Mouse (Mus musculus): ENCODE data around the gene Tcf15. TPM values are rescaled to one million over a fixed set of nuclear protein-coding genes. Genes with fewer than 3 reads are reported as not detected.

Tcf15 gene
- polyA plus RNA-seq, 1 experiment from 2014 or later: 0.96 TPM

DNA sequence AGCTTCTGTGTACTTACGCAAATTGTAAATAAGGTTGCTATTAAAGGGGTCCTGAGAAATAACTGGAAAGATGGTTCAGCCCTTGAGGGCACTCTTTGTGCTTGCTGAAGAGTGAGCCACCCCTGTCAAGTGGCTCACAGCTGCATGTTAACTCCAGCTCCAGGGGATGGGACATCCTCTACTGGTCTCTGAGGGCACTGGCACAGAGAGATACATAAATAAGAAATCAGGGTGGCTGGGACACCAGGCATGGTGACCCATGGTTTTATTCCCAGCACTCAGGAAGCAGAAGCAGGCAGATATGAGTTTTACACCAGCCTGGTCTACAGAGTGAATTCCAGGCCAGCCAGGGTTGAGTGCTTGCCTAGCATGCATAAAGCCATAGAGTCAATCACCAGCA, 26.0 kb downstream of the Tcf15 start:
- Histone ChIP-seq H3K4me1 (ENCODE audit: control insufficient read depth, insufficient read depth, low read length) (peaks cover 3% of the 10 kb centered on the region; the same call in 1 of the 2 replicates), H3K4me3 (replicated peaks; ENCODE audit: low read depth, low read length) (no peak overlapping the region), H3K9me3 (ENCODE audit: control insufficient read depth, low read length) (no peaks in the 10 kb centered on the region), H3K27ac (replicated peaks; ENCODE audit: low read depth, low read length) (no peak overlapping the region), H3K27me3 (ENCODE audit: control insufficient read depth, insufficient read depth, low read length) (no peaks in the 10 kb centered on the region), H3K36me3 (ENCODE audit: control insufficient read depth, insufficient read depth, low read length) (no peaks in the 10 kb centered on the region), H3K4me2 (ENCODE audit: low read length) (no peak overlapping the region), H3K9ac (replicated peaks; ENCODE audit: low read length) (no peak overlapping the region)
- no peak for ATAC-seq (ENCODE audit: low FRiP score, low TSS enrichment)
- no peak for DNase-seq
- 93% methylated on average over 1 of the region's 1 CpGs for WGBS

DNA sequence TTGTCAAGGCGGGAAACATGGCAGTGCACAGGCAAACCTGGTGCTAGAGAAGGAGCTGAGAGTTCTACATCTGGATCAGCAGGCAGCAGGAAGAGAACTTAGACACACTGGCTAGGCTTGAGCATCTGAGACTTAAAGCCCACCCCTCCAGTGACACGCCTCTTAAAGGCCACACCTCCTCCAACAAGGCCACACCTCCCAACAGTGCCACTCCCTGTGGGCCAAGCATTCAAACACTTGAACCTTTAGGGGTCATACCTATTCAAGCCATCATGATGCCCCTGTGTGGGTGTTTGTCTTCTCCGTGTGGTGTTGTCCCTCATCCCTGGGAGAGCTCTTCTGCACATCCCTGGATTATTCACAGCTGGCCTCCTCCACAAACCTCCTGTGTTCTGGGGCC, 31.5 kb downstream of the Tcf15 start:
- no peaks in the 10 kb centered on the region for H3K27me3 ChIP-seq (ENCODE audit: control insufficient read depth, insufficient read depth, low read length)
- H3K4me1 ChIP-seq (ENCODE audit: control insufficient read depth, insufficient read depth, low read length): peaks cover 6% of the 10 kb centered on the region
- H3K27ac ChIP-seq (replicated peaks; ENCODE audit: low read depth, low read length): no peak overlapping the region
- no peak for ATAC-seq (ENCODE audit: low FRiP score, low TSS enrichment)
- no peaks in the 10 kb centered on the region for H3K36me3 ChIP-seq (ENCODE audit: control insufficient read depth, insufficient read depth, low read length)
- H3K9ac ChIP-seq (replicated peaks; ENCODE audit: low read length): no peak overlapping the region
- no peaks in the 10 kb centered on the region for H3K9me3 ChIP-seq (ENCODE audit: control insufficient read depth, low read length)
- WGBS: 88% methylated on average over 3 of the region's 3 CpGs
- no peak for DNase-seq
- no peak overlapping the region for H3K4me2 ChIP-seq (ENCODE audit: low read length)
- no peak overlapping the region for H3K4me3 ChIP-seq (replicated peaks; ENCODE audit: low read depth, low read length)

DNA sequence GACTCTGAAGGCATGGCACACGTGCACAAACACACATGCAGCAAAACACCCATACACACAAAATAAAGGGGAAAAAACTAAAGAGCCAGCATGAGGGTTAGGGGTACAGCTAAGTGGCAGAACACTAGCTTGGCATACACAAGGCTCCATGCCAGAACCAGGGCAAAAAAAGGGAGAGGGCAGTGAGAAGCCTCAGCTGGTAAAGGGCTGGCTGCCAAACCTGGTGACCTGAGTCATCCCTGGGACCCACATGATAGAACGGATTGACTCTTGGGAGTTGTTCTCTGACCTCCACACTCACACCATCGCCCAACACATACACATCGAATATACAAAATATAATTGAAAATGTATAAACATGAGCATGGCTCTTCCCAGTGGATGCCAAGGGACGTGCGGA, 33.3 kb downstream of the Tcf15 start:
- Histone ChIP-seq H3K9ac (replicated peaks; ENCODE audit: low read length) (no peak overlapping the region), H3K4me2 (ENCODE audit: low read length) (no peak overlapping the region), H3K9me3 (ENCODE audit: control insufficient read depth, low read length) (no peaks in the 10 kb centered on the region), H3K4me1 (ENCODE audit: control insufficient read depth, insufficient read depth, low read length) (peaks cover 6% of the 10 kb centered on the region), H3K36me3 (ENCODE audit: control insufficient read depth, insufficient read depth, low read length) (no peaks in the 10 kb centered on the region), H3K27ac (replicated peaks; ENCODE audit: low read depth, low read length) (no peak overlapping the region), H3K27me3 (ENCODE audit: control insufficient read depth, insufficient read depth, low read length) (no peaks in the 10 kb centered on the region), H3K4me3 (replicated peaks; ENCODE audit: low read depth, low read length) (no peak overlapping the region)
- no peak for DNase-seq
- WGBS: 82% methylated on average over 6 of the region's 6 CpGs
- ATAC-seq (ENCODE audit: low FRiP score, low TSS enrichment): no peak

DNA sequence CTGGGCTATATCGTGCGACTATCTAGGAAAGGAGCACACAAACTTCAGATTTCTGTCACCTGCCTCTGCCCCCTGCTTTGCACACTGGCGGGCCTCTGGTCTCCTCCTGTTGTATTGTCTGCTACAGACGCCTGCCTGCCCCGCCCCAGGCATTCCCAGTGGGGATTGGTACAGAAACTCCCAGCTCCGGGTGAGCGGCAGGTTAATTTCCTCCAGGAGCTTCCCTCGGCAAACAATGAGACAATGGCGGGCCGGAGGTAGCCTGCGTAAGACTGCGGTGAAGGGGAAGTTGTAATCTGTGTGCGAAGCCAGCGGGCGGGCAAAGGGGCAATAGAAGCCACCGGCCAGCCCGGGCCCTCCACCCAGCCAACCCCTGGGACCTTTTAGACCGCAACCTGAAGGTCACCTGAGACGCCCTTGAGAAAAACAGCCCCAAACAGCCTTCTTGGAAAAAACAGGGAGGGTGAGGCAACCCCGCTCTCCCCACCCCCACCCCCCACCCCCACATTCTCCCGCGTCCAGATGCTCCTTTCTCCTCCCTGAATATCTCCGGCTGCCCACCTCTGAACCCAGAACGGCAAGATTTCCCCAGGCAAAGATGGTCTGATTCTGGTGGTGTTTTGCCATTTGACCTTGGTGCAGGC, 33.9 kb downstream of the Tcf15 start:
- ATAC-seq (ENCODE audit: low FRiP score, low TSS enrichment): no peak
- peak overlapping the region; percentile 38 for H3K4me2 ChIP-seq (ENCODE audit: low read length)
- H3K27ac ChIP-seq (replicated peaks; ENCODE audit: low read depth, low read length): no peak overlapping the region
- H3K4me3 ChIP-seq (replicated peaks; ENCODE audit: low read depth, low read length): no peak overlapping the region
- no peaks in the 10 kb centered on the region for H3K27me3 ChIP-seq (ENCODE audit: control insufficient read depth, insufficient read depth, low read length)
- no peaks in the 10 kb centered on the region for H3K36me3 ChIP-seq (ENCODE audit: control insufficient read depth, insufficient read depth, low read length)
- WGBS: 9% methylated on average over 24 of the region's 24 CpGs
- DNase-seq: peak; percentile 51
- peaks cover 6% of the 10 kb centered on the region for H3K4me1 ChIP-seq (ENCODE audit: control insufficient read depth, insufficient read depth, low read length)
- H3K9ac ChIP-seq (replicated peaks; ENCODE audit: low read length): peak overlapping the region; percentile 3; the same call in 1 of the 2 replicates
- H3K9me3 ChIP-seq (ENCODE audit: control insufficient read depth, low read length): no peaks in the 10 kb centered on the region

DNA sequence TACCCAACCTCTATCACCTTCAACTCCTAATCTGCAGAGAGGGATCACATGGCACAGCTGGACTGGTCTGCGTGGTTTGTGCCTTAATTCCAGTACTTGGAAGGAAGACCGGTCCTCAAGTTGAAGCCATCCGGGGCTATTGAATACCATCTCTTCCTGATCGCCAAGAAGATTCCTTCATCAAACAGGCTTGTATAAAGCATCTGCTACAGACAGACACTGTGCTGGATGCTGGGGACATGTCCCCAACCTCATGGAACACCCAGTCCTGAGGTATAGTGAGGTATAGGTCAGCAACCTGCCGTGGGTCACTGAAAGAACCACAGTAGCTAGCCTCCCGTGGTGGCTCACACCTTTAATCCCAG, 34.4 kb downstream of the Tcf15 start:
- no peak overlapping the region for H3K4me3 ChIP-seq (replicated peaks; ENCODE audit: low read depth, low read length)
- H3K27ac ChIP-seq (replicated peaks; ENCODE audit: low read depth, low read length): no peak overlapping the region
- no peak for DNase-seq
- no peaks in the 10 kb centered on the region for H3K9me3 ChIP-seq (ENCODE audit: control insufficient read depth, low read length)
- no peak for ATAC-seq (ENCODE audit: low FRiP score, low TSS enrichment)
- H3K4me2 ChIP-seq (ENCODE audit: low read length): no peak overlapping the region
- no peak overlapping the region for H3K9ac ChIP-seq (replicated peaks; ENCODE audit: low read length)
- H3K27me3 ChIP-seq (ENCODE audit: control insufficient read depth, insufficient read depth, low read length): no peaks in the 10 kb centered on the region
- H3K4me1 ChIP-seq (ENCODE audit: control insufficient read depth, insufficient read depth, low read length): peaks cover 6% of the 10 kb centered on the region
- WGBS: 73% methylated on average over 6 of the region's 6 CpGs
- H3K36me3 ChIP-seq (ENCODE audit: control insufficient read depth, insufficient read depth, low read length): no peaks in the 10 kb centered on the region

DNA sequence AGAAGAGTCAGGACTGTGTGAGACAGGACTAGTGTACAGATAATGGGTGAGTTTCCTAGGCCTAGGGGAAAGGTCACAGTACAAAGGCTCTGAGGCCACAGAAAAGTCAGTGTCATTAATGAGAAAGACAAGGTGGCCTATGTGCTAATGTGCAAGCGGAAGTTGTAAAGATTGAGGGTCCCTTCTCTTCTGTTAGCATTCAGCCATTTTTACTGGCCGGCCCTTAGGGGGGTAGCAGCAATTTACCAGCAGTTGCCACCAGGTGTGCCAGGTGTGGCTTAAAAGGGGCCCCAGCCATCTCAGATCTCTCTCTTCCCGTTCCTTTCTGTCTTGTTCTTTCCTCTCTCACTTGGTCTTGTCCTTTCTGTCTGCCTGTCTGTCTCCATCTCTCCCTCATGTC, 35.0 kb downstream of the Tcf15 start:
- ATAC-seq (ENCODE audit: low FRiP score, low TSS enrichment) (no peak), DNase-seq (no peak)
- no peak overlapping the region for H3K27ac ChIP-seq (replicated peaks; ENCODE audit: low read depth, low read length)
- WGBS: 93% methylated on average over 3 of the region's 3 CpGs
- H3K27me3 ChIP-seq (ENCODE audit: control insufficient read depth, insufficient read depth, low read length): no peaks in the 10 kb centered on the region
- H3K9ac ChIP-seq (replicated peaks; ENCODE audit: low read length): no peak overlapping the region
- no peak overlapping the region for H3K4me3 ChIP-seq (replicated peaks; ENCODE audit: low read depth, low read length)
- no peaks in the 10 kb centered on the region for H3K9me3 ChIP-seq (ENCODE audit: control insufficient read depth, low read length)
- H3K4me2 ChIP-seq (ENCODE audit: low read length): no peak overlapping the region
- peaks cover 6% of the 10 kb centered on the region for H3K4me1 ChIP-seq (ENCODE audit: control insufficient read depth, insufficient read depth, low read length)
- no peaks in the 10 kb centered on the region for H3K36me3 ChIP-seq (ENCODE audit: control insufficient read depth, insufficient read depth, low read length)

DNA sequence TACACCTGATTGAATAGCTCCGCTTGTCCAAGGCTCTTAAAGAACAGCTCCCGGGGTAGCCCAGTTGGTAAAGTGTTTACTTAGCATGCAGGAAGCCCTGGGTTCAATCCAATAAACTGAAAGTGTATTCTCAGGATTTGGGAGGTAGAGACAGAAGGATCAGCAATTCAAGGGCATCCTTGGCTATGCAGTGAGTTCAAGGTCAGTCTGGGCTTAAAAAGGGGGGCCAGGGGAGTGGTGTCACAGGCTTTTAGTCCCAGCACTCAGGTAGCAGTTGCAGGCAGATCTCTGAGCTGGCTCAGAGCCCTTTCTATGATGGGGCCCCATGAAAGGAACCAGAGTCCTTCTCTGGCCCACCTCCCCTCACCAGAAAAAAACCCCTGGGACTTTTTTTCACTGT, 35.9 kb downstream of the Tcf15 start:
- Histone ChIP-seq H3K4me3 (replicated peaks; ENCODE audit: low read depth, low read length) (no peak overlapping the region), H3K27ac (replicated peaks; ENCODE audit: low read depth, low read length) (no peak overlapping the region), H3K9me3 (ENCODE audit: control insufficient read depth, low read length) (no peaks in the 10 kb centered on the region), H3K36me3 (ENCODE audit: control insufficient read depth, insufficient read depth, low read length) (no peaks in the 10 kb centered on the region), H3K4me1 (ENCODE audit: control insufficient read depth, insufficient read depth, low read length) (peaks cover 6% of the 10 kb centered on the region), H3K27me3 (ENCODE audit: control insufficient read depth, insufficient read depth, low read length) (no peaks in the 10 kb centered on the region), H3K4me2 (ENCODE audit: low read length) (no peak overlapping the region), H3K9ac (replicated peaks; ENCODE audit: low read length) (no peak overlapping the region)
- no peak for ATAC-seq (ENCODE audit: low FRiP score, low TSS enrichment)
- DNase-seq: no peak
- WGBS: 93% methylated on average over 2 of the region's 2 CpGs

DNA sequence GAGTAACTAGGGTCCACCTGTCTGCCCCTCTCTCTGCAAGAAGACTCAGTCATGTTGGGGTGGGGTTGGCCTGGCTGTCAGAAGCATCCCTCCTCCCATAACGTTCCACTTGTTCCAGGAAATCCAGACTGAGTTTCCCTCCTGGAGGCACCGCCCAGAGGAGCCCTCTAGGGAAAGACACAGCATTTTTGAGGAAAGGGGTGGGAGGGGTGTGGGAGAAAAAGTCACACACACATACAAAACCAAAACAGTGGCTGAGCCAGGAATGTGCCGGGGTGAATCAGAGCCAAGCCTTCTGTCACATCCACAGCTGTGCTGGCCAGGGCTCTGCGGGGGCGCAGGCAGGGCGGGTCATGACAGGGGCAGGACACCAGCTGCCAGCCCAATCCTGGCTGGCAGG, 37.0 kb downstream of the Tcf15 start:
- Histone ChIP-seq H3K9me3 (ENCODE audit: control insufficient read depth, low read length) (no peaks in the 10 kb centered on the region), H3K4me3 (replicated peaks; ENCODE audit: low read depth, low read length) (no peak overlapping the region), H3K4me2 (ENCODE audit: low read length) (no peak overlapping the region), H3K27me3 (ENCODE audit: control insufficient read depth, insufficient read depth, low read length) (no peaks in the 10 kb centered on the region), H3K9ac (replicated peaks; ENCODE audit: low read length) (no peak overlapping the region), H3K27ac (replicated peaks; ENCODE audit: low read depth, low read length) (no peak overlapping the region), H3K36me3 (ENCODE audit: control insufficient read depth, insufficient read depth, low read length) (no peaks in the 10 kb centered on the region), H3K4me1 (ENCODE audit: control insufficient read depth, insufficient read depth, low read length) (peaks cover 6% of the 10 kb centered on the region)
- 71% methylated on average over 6 of the region's 6 CpGs for WGBS
- ATAC-seq (ENCODE audit: low FRiP score, low TSS enrichment) (no peak), DNase-seq (no peak)

DNA sequence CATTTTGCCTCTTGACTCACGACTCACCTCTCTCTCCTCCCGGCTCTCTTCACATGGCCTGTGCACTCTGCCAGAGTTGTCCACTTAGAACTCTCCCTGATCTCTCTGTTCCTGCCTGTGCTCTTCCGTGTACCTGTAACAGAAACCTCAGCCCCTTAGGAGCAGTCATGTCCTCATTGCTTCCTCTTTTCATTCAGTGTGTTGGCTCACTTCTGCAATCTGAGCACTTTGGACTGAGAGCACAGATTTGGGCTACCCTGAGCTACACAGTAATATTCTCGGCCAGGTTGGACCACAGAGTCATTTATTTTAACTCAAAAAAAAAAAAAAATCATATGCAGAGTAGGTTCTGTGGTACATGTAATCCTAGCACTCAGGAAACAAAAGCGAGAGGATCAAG, 43.8 kb downstream of the Tcf15 start:
- Histone ChIP-seq H3K27me3 (ENCODE audit: control insufficient read depth, insufficient read depth, low read length) (no peaks in the 10 kb centered on the region), H3K9ac (replicated peaks; ENCODE audit: low read length) (no peak overlapping the region), H3K27ac (replicated peaks; ENCODE audit: low read depth, low read length) (no peak overlapping the region), H3K36me3 (ENCODE audit: control insufficient read depth, insufficient read depth, low read length) (no peaks in the 10 kb centered on the region), H3K4me2 (ENCODE audit: low read length) (no peak overlapping the region), H3K9me3 (ENCODE audit: control insufficient read depth, low read length) (no peaks in the 10 kb centered on the region), H3K4me1 (ENCODE audit: control insufficient read depth, insufficient read depth, low read length) (no peaks in the 10 kb centered on the region), H3K4me3 (replicated peaks; ENCODE audit: low read depth, low read length) (no peak overlapping the region)
- DNase-seq (no peak), ATAC-seq (ENCODE audit: low FRiP score, low TSS enrichment) (no peak)
- WGBS: 87% methylated on average over 5 of the region's 5 CpGs

Measured in midbrain, embryonic 14.5 days (tissue).